13 mouse cellular contexts compared by ENCODE assay signal in the genomic region with DNA sequence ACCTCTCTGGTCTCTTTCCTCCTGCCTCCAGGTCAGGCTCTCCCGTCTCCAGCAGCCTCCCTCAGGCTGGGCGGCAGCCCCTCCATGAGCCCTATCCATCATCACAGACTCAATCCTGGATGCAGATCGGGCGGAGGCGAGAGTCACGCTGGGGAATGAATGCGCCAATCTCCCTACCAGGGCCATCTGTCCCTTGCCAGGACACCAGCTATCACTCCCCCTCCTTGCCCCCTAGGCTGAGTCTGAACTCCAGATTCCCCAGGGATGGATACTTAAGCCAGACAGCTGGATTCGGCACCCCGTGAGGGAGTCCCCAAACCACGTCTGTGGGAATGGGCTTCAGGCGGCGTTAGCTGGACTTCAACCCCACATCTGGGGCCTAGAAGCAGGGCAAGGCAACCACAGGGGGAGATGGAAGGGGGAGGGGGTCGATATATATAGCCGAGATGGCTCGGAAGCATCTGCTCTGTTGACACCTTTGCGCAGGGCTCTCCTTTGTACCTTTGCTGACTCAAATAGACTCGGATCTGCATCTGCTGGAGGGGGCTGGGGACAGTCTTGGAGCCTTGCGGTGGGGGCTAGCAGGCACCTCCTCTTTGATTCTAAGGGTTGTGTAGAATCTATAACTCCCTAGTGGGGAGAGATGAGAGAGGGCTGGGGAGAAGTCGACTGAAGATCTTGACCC. TPM values are rescaled to one million over a fixed set of nuclear protein-coding genes. Genes with fewer than 3 reads are reported as not detected.
DNase-seq lines count a peak whose midpoint lies in the region; ATAC-seq and TF ChIP-seq lines count a peak whose summit lies in the region.
"Had no signal": no experiment of that assay in that cellular context is flagged by ENCODE, and none has a peak within 500 bp of the region (broad histone marks: within the 10 kb centered on the region; RNA-seq: fewer than 3 reads in every experiment).

No protein-coding gene starts in this region.

- H3K36me3 ChIP-seq in forebrain, embryonic 10.5 days (replicated peaks) = 0 out of 2 replicates have a peak, but pooled peaks cover 2% of the 10 kb centered on the region
- no peaks in the 10 kb centered on the region for H3K36me3 ChIP-seq in forebrain, embryonic 11.5 days (ENCODE audit: control insufficient read depth, insufficient read depth, low read length)
- H3K36me3 ChIP-seq in forebrain, postnatal 0 days (ENCODE audit: insufficient read depth) = no peaks in the 10 kb centered on the region
- H3K36me3 ChIP-seq in midbrain, embryonic 13.5 days = no peaks in the 10 kb centered on the region

- no peak overlapping the region for H3K4me2 ChIP-seq in forebrain, embryonic 11.5 days (ENCODE audit: low read depth, low read length, severe bottlenecking)
- H3K4me2 ChIP-seq in forebrain, postnatal 0 days (ENCODE audit: low read depth) = peak overlapping the region; percentile 38
- peak overlapping the region; percentile 25 for H3K4me2 ChIP-seq in midbrain, embryonic 13.5 days (replicated peaks)

- peaks cover 100% of the 10 kb centered on the region for H3K27me3 ChIP-seq in forebrain, embryonic 10.5 days (ENCODE audit: poor library complexity, severe bottlenecking)
- peaks cover 68% of the 10 kb centered on the region for H3K27me3 ChIP-seq in forebrain, embryonic 11.5 days (ENCODE audit: control insufficient read depth, insufficient read depth, low read length)
- peaks cover 14% of the 10 kb centered on the region for H3K27me3 ChIP-seq in forebrain, postnatal 0 days (ENCODE audit: insufficient read depth, low read length)
- peaks cover 91% of the 10 kb centered on the region for H3K27me3 ChIP-seq in midbrain, embryonic 13.5 days

- peaks cover 38% of the 10 kb centered on the region for H3K9me3 ChIP-seq in forebrain, embryonic 10.5 days
- H3K9me3 ChIP-seq in forebrain, embryonic 11.5 days (ENCODE audit: control insufficient read depth, low read length) = peaks cover 7% of the 10 kb centered on the region
- no peaks in the 10 kb centered on the region for H3K9me3 ChIP-seq in forebrain, postnatal 0 days (ENCODE audit: low read length)
- H3K9me3 ChIP-seq in midbrain, embryonic 13.5 days = peaks cover 6% of the 10 kb centered on the region; the same call in 1 of the 2 replicates

- peak overlapping the region; percentile 19; the same call in 1 of the 2 replicates for H3K4me3 ChIP-seq in forebrain, embryonic 10.5 days
- no peak overlapping the region for H3K4me3 ChIP-seq in forebrain, embryonic 11.5 days (ENCODE audit: low read depth, low read length)
- peak overlapping the region; percentile 18 for H3K4me3 ChIP-seq in forebrain, postnatal 0 days (ENCODE audit: low read depth, low read length)
- H3K4me3 ChIP-seq in midbrain, embryonic 13.5 days (replicated peaks) = no peak overlapping the region

- WGBS in forebrain, embryonic 10.5 days = 5% methylated on average over 19 of the region's 19 CpGs
- 3% methylated on average over 19 of the region's 19 CpGs for WGBS in forebrain, embryonic 11.5 days
- WGBS in forebrain, postnatal 0 days = 5% methylated on average over 19 of the region's 19 CpGs
- 2% methylated on average over 19 of the region's 19 CpGs for WGBS in midbrain, embryonic 13.5 days

- H3K4me1 ChIP-seq in forebrain, embryonic 10.5 days = peaks cover 25% of the 10 kb centered on the region
- H3K4me1 ChIP-seq in forebrain, embryonic 11.5 days (replicated peaks; ENCODE audit: control insufficient read depth, insufficient read depth, low read length) = peaks cover 4% of the 10 kb centered on the region; the same call in 1 of the 2 replicates
- no peaks in the 10 kb centered on the region for H3K4me1 ChIP-seq in forebrain, postnatal 0 days (ENCODE audit: insufficient read depth)
- peaks cover 27% of the 10 kb centered on the region for H3K4me1 ChIP-seq in midbrain, embryonic 13.5 days (replicated peaks)

- ATAC-seq in forebrain, embryonic 11.5 days (replicated peaks; ENCODE audit: low FRiP score) = no peak
- ATAC-seq in forebrain, postnatal 0 days = peak; percentile 21; the same call in 1 of the 2 replicates
- 0 out of 2 replicates have a peak, but pooled peaks have one; percentile 7 for ATAC-seq in midbrain, embryonic 13.5 days
- no peak for ATAC-seq in CD4-positive, CD25-positive, alpha-beta regulatory T cell, adult 4 months

- TF ChIP-seq CTCF in forebrain, postnatal 0 days (IDR thresholded peaks at IDR 0.05; ENCODE audit: low read depth) = no peak

- H3K9ac ChIP-seq in forebrain, embryonic 11.5 days (ENCODE audit: low read length) = no peak overlapping the region
- H3K9ac ChIP-seq in forebrain, postnatal 0 days = peak overlapping the region; percentile 44
- no peak overlapping the region; the same call in 1 of the 2 replicates for H3K9ac ChIP-seq in midbrain, embryonic 13.5 days (replicated peaks)
- H3K9ac ChIP-seq: liver, embryonic 14.5 days had no signal

- no peak overlapping the region for H3K27ac ChIP-seq in forebrain, embryonic 10.5 days
- no peak overlapping the region for H3K27ac ChIP-seq in forebrain, embryonic 11.5 days (ENCODE audit: low read depth, low read length)
- no peak overlapping the region for H3K27ac ChIP-seq in forebrain, postnatal 0 days (ENCODE audit: low read depth, low read length)
- H3K27ac ChIP-seq in midbrain, embryonic 13.5 days = no peak overlapping the region
- H3K27ac ChIP-seq: liver, embryonic 14.5 days had no signal

- no peak for DNase-seq in forebrain, embryonic 10.5 days (ENCODE audit: extremely low spot score, low spot score)
- DNase-seq in forebrain, embryonic 11.5 days (ENCODE audit: low spot score) = no peak
- DNase-seq in cerebellum, adult 18-20 months = peak; percentile 80 to 84
- DNase-seq in forebrain, postnatal 0 days = no peak
- DNase-seq in MN1 (ENCODE audit: low spot score) = no peak
- DNase-seq in adrenal gland, adult 18-20 months (ENCODE audit: low spot score in 2 of 2) = no peak
- DNase-seq: kidney, postnatal 4 days; spleen, adult 18-20 months had no signal

RNA-seq across cellular contexts. Expression of a gene that starts 4.2 kb away (rescaled TPM):
- polyA plus RNA-seq in forebrain, embryonic 10.5 days (2016; fragmentation: Nextera tagmentation; extraction: Ambion mirVana) = 0.95 and 1.2 TPM in 2 replicates
- 3.6 and 4.6 TPM in 2 replicates for polyA plus RNA-seq in forebrain, embryonic 11.5 days (2014; fragmentation: Nextera tagmentation; extraction: Ambion mirVana)
- 71.4 and 87.5 TPM in 2 replicates for total RNA-seq in forebrain, postnatal 0 days (2014; rRNA removed)
- polyA plus RNA-seq in forebrain, postnatal 0 days (2015; fragmentation: Nextera tagmentation; extraction: Ambion mirVana) = 47.6 and 50.3 TPM in 2 replicates
- 0.34 and 1.8 TPM in 2 replicates for polyA plus RNA-seq in midbrain, embryonic 13.5 days (2015; fragmentation: Nextera tagmentation; extraction: Ambion mirVana)
- total RNA-seq in adrenal gland, adult 18-20 months (2021) = under 1 TPM; 0.19 to 0.23 TPM
- not detected for polyA plus RNA-seq in CD4-positive, CD25-positive, alpha-beta regulatory T cell, adult 4 months (2017; shearing (Covaris generic))
- total RNA-seq: common myeloid progenitor, adult 5-6 weeks had no signal

RNA-seq across cellular contexts. Expression of a gene that starts 11.5 kb away (rescaled TPM):
- 0.15 TPM in 1 of 2 replicates, not detected in the other for polyA plus RNA-seq in forebrain, embryonic 10.5 days (2016; fragmentation: Nextera tagmentation; extraction: Ambion mirVana)
- 0.13 and 0.33 TPM in 2 replicates for polyA plus RNA-seq in forebrain, embryonic 11.5 days (2014; fragmentation: Nextera tagmentation; extraction: Ambion mirVana)
- not detected in 2 replicates for total RNA-seq in forebrain, postnatal 0 days (2014; rRNA removed)
- polyA plus RNA-seq in forebrain, postnatal 0 days (2015; fragmentation: Nextera tagmentation; extraction: Ambion mirVana) = 0.21 TPM in 1 of 2 replicates, not detected in the other
- not detected in 2 replicates for polyA plus RNA-seq in midbrain, embryonic 13.5 days (2015; fragmentation: Nextera tagmentation; extraction: Ambion mirVana)
- total RNA-seq in adrenal gland, adult 18-20 months (2021) = not detected
- not detected for polyA plus RNA-seq in CD4-positive, CD25-positive, alpha-beta regulatory T cell, adult 4 months (2017; shearing (Covaris generic))
- total RNA-seq: common myeloid progenitor, adult 5-6 weeks had no signal
- polyA plus RNA-seq: heart, postnatal 0 days; liver, embryonic 14.5 days had no signal

RNA-seq across cellular contexts. Expression of a gene that starts 12.9 kb away (rescaled TPM):
- 0.33 TPM in 1 of 2 replicates, not detected in the other for polyA plus RNA-seq in forebrain, embryonic 10.5 days (2016; fragmentation: Nextera tagmentation; extraction: Ambion mirVana)
- polyA plus RNA-seq in forebrain, embryonic 11.5 days (2014; fragmentation: Nextera tagmentation; extraction: Ambion mirVana) = not detected in 2 replicates
- total RNA-seq in forebrain, postnatal 0 days (2014; rRNA removed) = not detected in 2 replicates
- polyA plus RNA-seq in forebrain, postnatal 0 days (2015; fragmentation: Nextera tagmentation; extraction: Ambion mirVana) = 0.34 and 0.48 TPM in 2 replicates
- 1.8 and 2.1 TPM in 2 replicates for polyA plus RNA-seq in midbrain, embryonic 13.5 days (2015; fragmentation: Nextera tagmentation; extraction: Ambion mirVana)
- not detected for total RNA-seq in adrenal gland, adult 18-20 months (2021)
- not detected for polyA plus RNA-seq in CD4-positive, CD25-positive, alpha-beta regulatory T cell, adult 4 months (2017; shearing (Covaris generic))
- total RNA-seq: common myeloid progenitor, adult 5-6 weeks had no signal
- polyA plus RNA-seq: heart, postnatal 0 days; liver, embryonic 14.5 days had no signal

RNA-seq across cellular contexts. Expression of a gene that starts 13.5 kb away (rescaled TPM):
- 53.0 and 55.1 TPM in 2 replicates for polyA plus RNA-seq in forebrain, embryonic 10.5 days (2016; fragmentation: Nextera tagmentation; extraction: Ambion mirVana)
- 44.0 and 44.1 TPM in 2 replicates for polyA plus RNA-seq in forebrain, embryonic 11.5 days (2014; fragmentation: Nextera tagmentation; extraction: Ambion mirVana)
- total RNA-seq in forebrain, postnatal 0 days (2014; rRNA removed) = 10.2 and 14.2 TPM in 2 replicates
- 13.3 TPM in 2 replicates for polyA plus RNA-seq in forebrain, postnatal 0 days (2015; fragmentation: Nextera tagmentation; extraction: Ambion mirVana)
- 24.7 and 27.2 TPM in 2 replicates for polyA plus RNA-seq in midbrain, embryonic 13.5 days (2015; fragmentation: Nextera tagmentation; extraction: Ambion mirVana)
- 10 to 100 TPM; 58.4 to 68.5 TPM for total RNA-seq in adrenal gland, adult 18-20 months (2021)
- polyA plus RNA-seq in CD4-positive, CD25-positive, alpha-beta regulatory T cell, adult 4 months (2017; shearing (Covaris generic)) = 10 to 100 TPM; 16.5 to 27.2 TPM

RNA-seq across cellular contexts. Expression of a gene that starts 13.8 kb away (rescaled TPM):
- 98.5 and 99.6 TPM in 2 replicates for polyA plus RNA-seq in forebrain, embryonic 10.5 days (2016; fragmentation: Nextera tagmentation; extraction: Ambion mirVana)
- 95.9 and 110 TPM in 2 replicates for polyA plus RNA-seq in forebrain, embryonic 11.5 days (2014; fragmentation: Nextera tagmentation; extraction: Ambion mirVana)
- total RNA-seq in forebrain, postnatal 0 days (2014; rRNA removed) = 112 and 117 TPM in 2 replicates
- 74.3 and 80.4 TPM in 2 replicates for polyA plus RNA-seq in forebrain, postnatal 0 days (2015; fragmentation: Nextera tagmentation; extraction: Ambion mirVana)
- polyA plus RNA-seq in midbrain, embryonic 13.5 days (2015; fragmentation: Nextera tagmentation; extraction: Ambion mirVana) = 93.0 and 96.0 TPM in 2 replicates
- total RNA-seq in adrenal gland, adult 18-20 months (2021) = 10 to 100 TPM; 57.3 to 58.6 TPM
- 10 to 100 TPM; 40.4 to 50.6 TPM for polyA plus RNA-seq in CD4-positive, CD25-positive, alpha-beta regulatory T cell, adult 4 months (2017; shearing (Covaris generic))

Comparison
In these comparisons a context has a peak if more than half of its experiments do, and no peak if none do; other contexts are left out.
1. H3K4me3 ChIP-seq: peak in forebrain, embryonic 10.5 days (single experiment) and forebrain, postnatal 0 days (single experiment); none in forebrain, embryonic 11.5 days (single experiment) and midbrain, embryonic 13.5 days (single experiment).
2. ATAC-seq: peak in forebrain, postnatal 0 days (single experiment) and midbrain, embryonic 13.5 days (single experiment); none in forebrain, embryonic 11.5 days (single experiment) and CD4-positive, CD25-positive, alpha-beta regulatory T cell, adult 4 months (single experiment).
3. DNase-seq: peak in cerebellum, adult 18-20 months (2 of 2); none in forebrain, embryonic 10.5 days (single experiment), forebrain, embryonic 11.5 days (single experiment), forebrain, postnatal 0 days (single experiment), MN1 (single experiment) and adrenal gland, adult 18-20 months (0 of 2).